Mouse (Mus musculus): ENCODE measurements at regions not wholly inside any gene's neighbourhood (a gene's known extent, or its start where the extent isn't known, plus 50 kb on each side); places are given as distances from the start of the nearest gene placed in this dataset.

DNA sequence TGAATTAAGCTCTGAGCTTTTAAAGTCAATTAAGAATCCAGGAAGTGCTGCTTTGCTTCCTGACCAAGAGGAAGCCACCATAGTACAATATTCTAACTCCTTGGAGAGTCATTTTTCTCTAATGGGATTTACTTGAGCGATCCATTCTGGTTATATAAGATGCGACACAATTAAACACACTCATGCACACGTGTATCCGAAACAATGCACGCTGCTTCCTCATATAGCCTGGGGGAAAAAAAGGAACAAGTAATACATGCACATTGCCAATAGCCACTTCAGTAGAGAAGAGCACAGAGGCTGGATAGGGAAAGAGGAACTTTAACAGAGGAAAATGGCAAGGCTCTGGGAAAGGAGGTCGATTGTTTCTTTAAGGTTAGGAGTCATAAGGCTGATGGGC lies 511.4 kb upstream of the Itga1 start:
- ATAC-seq (ENCODE audit: insufficient read depth): no peak

DNA sequence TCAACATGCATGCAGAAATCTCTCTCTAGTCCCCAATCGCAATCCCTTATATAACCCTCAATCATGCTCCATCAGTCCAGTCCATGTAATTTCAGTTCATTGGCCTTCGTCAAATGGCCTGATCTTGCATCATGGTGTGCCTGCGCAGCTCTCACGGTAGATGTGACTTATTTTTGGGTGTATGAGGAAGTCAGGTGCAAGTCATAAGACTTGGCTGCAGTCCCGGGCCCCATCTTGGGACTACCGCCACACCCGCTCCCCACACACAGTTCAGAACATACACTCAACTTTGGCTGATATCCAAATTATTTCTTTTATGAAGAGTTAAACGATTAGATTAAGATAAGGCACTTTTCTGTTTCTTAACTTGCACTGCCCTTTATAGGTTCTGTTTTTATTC lies 504.7 kb upstream of the Itga1 start:
- Histone ChIP-seq H3K36me3 (ENCODE audit: insufficient read depth) (no peaks in the 10 kb centered on the region), H3K27ac (ENCODE audit: low read depth) (no peak overlapping the region), H3K9ac (no peak overlapping the region), H3K9me3 (ENCODE audit: low read depth, low read length) (no peaks in the 10 kb centered on the region), H3K27me3 (ENCODE audit: insufficient read depth, low read length) (no peaks in the 10 kb centered on the region), H3K4me2 (no peak overlapping the region), H3K4me1 (ENCODE audit: insufficient read depth) (no peaks in the 10 kb centered on the region), H3K4me3 (ENCODE audit: low read depth, low read length) (no peak overlapping the region)
- ATAC-seq (ENCODE audit: insufficient read depth) (no peak), DNase-seq (no peak)
- TF ChIP-seq CTCF (IDR thresholded peaks at IDR 0.05; ENCODE audit: low read depth): no peak
- WGBS: 76% methylated on average over 8 of the region's 8 CpGs

More for the DNA sequence above, 511.4 kb upstream of the Itga1 start:
- no peak overlapping the region for H3K27ac ChIP-seq (ENCODE audit: low read depth)
- no peaks in the 10 kb centered on the region for H3K9me3 ChIP-seq (ENCODE audit: low read depth, low read length)
- H3K4me3 ChIP-seq (ENCODE audit: low read depth, low read length): no peak overlapping the region
- no peaks in the 10 kb centered on the region for H3K36me3 ChIP-seq (ENCODE audit: insufficient read depth)
- no peak overlapping the region for H3K9ac ChIP-seq
- 84% methylated on average over 6 of the region's 6 CpGs for WGBS
- DNase-seq: no peak
- no peaks in the 10 kb centered on the region for H3K27me3 ChIP-seq (ENCODE audit: insufficient read depth, low read length)
- H3K4me1 ChIP-seq (ENCODE audit: insufficient read depth): no peaks in the 10 kb centered on the region
- H3K4me2 ChIP-seq: no peak overlapping the region
- TF ChIP-seq CTCF (IDR thresholded peaks at IDR 0.05; ENCODE audit: low read depth): no peak

DNA sequence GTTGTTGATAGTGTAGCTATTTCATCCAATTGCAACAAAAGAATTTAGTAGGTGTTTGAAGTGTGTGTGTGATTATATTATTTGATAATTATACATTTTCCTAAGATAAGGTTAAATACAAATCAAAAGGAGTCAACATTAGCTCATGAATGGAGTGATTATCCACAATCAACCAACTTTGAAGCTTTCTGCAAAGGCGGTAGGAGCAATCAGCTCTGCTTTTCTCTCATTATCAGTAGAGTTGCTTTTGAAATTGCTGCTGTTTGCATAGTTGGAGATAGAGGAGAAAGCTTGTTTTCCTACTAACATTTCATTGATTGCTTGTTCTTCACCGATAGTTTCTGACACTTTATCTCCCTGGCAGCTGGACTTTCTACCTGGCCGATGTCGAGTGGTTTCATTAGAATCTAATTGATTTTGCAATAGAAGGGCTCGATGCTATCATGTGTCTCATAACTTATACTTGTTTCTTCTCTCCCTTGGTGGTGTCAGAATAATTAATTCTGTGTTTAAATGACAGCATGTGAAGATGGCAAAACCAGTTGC lies 493.4 kb upstream of the Itga1 start:
- H3K9ac ChIP-seq: no peak overlapping the region
- no peaks in the 10 kb centered on the region for H3K9me3 ChIP-seq (ENCODE audit: low read depth, low read length)
- no peak overlapping the region for H3K4me2 ChIP-seq
- no peak overlapping the region for H3K27ac ChIP-seq (ENCODE audit: low read depth)
- no peaks in the 10 kb centered on the region for H3K36me3 ChIP-seq (ENCODE audit: insufficient read depth)
- WGBS: 41% methylated on average over 5 of the region's 5 CpGs
- ATAC-seq (ENCODE audit: insufficient read depth) (no peak), DNase-seq (no peak)
- H3K4me3 ChIP-seq (ENCODE audit: low read depth, low read length): no peak overlapping the region
- no peaks in the 10 kb centered on the region for H3K4me1 ChIP-seq (ENCODE audit: insufficient read depth)
- TF ChIP-seq CTCF (IDR thresholded peaks at IDR 0.05; ENCODE audit: low read depth): no peak
- H3K27me3 ChIP-seq (ENCODE audit: insufficient read depth, low read length): no peaks in the 10 kb centered on the region

DNA sequence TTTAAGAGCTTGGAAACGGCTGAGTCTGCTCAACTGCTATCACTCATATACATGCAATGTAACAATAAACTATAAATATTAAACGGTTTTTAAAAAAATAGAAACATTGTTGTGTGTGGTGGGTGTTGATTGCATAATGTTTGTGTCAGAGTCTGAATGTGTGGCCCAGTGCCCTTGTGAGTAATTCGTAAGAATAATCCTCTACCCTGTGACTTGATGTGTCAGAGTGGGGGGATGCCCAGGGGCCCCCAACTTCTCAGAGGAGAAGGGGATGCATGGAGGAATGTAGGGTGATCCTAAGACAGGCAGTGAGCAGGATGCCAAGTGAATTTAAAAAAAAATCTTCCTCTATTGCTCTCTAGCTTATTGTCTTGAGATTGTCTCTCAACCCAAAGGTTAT lies 474.2 kb upstream of the Itga1 start:
- no peak for TF ChIP-seq CTCF (IDR thresholded peaks at IDR 0.05; ENCODE audit: low read depth)
- Histone ChIP-seq H3K9me3 (ENCODE audit: low read depth, low read length) (no peaks in the 10 kb centered on the region), H3K36me3 (ENCODE audit: insufficient read depth) (no peaks in the 10 kb centered on the region), H3K4me1 (ENCODE audit: insufficient read depth) (no peaks in the 10 kb centered on the region), H3K27ac (ENCODE audit: low read depth) (no peak overlapping the region), H3K4me2 (no peak overlapping the region), H3K9ac (no peak overlapping the region), H3K4me3 (ENCODE audit: low read depth, low read length) (no peak overlapping the region), H3K27me3 (ENCODE audit: insufficient read depth, low read length) (no peaks in the 10 kb centered on the region)
- ATAC-seq (ENCODE audit: insufficient read depth) (no peak), DNase-seq (no peak)
- WGBS: 71% methylated on average over 3 of the region's 3 CpGs

DNA sequence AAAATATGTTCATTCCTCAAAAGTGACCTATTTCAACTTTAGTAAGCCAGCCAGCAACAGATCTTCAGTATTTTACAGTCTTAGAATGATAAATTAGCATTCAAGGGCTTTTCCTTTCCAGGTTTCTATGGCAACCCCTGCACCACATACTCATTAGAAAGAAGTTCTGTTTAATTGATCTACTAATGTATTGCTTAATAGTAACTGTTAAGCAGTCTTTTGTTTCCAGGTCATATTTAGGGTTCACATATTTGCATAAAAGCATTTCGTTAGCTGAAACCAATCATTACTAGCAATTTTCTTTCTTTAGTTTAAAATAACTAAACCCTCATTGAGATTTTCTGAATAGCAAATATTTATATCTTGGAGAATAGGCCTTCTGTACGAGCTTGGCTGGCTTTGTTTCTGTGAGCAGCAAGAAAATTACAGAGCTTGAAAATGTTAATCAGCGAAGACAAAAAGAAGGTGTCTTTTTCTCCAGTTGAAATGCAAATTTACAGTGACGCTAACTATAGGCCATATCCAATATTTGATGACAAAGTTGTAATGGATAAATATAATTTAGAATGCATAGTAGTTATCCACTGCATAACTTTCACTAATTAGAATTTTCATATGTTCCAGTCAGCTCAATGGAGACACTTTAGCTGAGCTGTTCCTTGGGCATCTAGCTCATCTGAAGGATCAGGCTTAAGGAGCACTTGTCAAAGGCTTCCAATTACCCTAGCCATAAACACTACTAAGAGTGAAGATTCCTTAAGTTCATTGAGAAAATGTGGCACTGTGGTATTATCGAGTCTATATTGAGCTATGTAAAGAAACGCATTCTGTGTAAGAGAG lies 473.5 kb upstream of the Itga1 start:
- 79% methylated on average over 6 of the region's 6 CpGs for WGBS
- H3K9ac ChIP-seq: no peak overlapping the region

DNA sequence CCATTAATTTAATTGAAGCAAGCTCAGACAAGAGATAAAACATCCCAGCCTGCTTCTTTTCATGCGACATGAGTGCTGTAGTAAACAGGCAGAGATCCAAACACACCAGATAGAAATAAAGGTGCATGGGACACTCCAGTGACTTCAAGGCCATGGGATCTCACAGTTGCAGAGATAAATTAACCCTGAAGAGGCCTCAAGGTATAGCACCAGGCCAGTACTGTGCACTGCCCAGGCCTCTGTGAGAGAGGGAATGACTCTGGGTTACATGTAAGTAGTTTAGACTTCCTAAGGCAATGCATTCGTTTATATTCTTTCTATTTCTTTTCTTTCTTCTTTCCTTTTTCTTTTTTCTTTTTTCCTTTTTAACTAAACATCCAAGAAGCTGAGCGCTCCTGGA lies 439.4 kb upstream of the Itga1 start:
- no peaks in the 10 kb centered on the region for H3K4me1 ChIP-seq (ENCODE audit: insufficient read depth)
- ATAC-seq (ENCODE audit: insufficient read depth) (no peak), DNase-seq (no peak)
- H3K27ac ChIP-seq (ENCODE audit: low read depth): no peak overlapping the region
- no peak for TF ChIP-seq CTCF (IDR thresholded peaks at IDR 0.05; ENCODE audit: low read depth)
- H3K9me3 ChIP-seq (ENCODE audit: low read depth, low read length): no peaks in the 10 kb centered on the region
- no peaks in the 10 kb centered on the region for H3K36me3 ChIP-seq (ENCODE audit: insufficient read depth)
- no peak overlapping the region for H3K9ac ChIP-seq
- H3K27me3 ChIP-seq (ENCODE audit: insufficient read depth, low read length): no peaks in the 10 kb centered on the region
- WGBS: 74% methylated on average over 3 of the region's 3 CpGs
- no peak overlapping the region for H3K4me3 ChIP-seq (ENCODE audit: low read depth, low read length)
- H3K4me2 ChIP-seq: no peak overlapping the region

More for the DNA sequence above, 473.5 kb upstream of the Itga1 start:
- Histone ChIP-seq H3K27ac (ENCODE audit: low read depth) (no peak overlapping the region), H3K9me3 (ENCODE audit: low read depth, low read length) (no peaks in the 10 kb centered on the region), H3K4me3 (ENCODE audit: low read depth, low read length) (no peak overlapping the region), H3K4me2 (no peak overlapping the region), H3K36me3 (ENCODE audit: insufficient read depth) (no peaks in the 10 kb centered on the region), H3K4me1 (ENCODE audit: insufficient read depth) (no peaks in the 10 kb centered on the region), H3K27me3 (ENCODE audit: insufficient read depth, low read length) (no peaks in the 10 kb centered on the region)
- ATAC-seq (ENCODE audit: insufficient read depth) (no peak), DNase-seq (no peak)
- TF ChIP-seq CTCF (IDR thresholded peaks at IDR 0.05; ENCODE audit: low read depth): no peak

DNA sequence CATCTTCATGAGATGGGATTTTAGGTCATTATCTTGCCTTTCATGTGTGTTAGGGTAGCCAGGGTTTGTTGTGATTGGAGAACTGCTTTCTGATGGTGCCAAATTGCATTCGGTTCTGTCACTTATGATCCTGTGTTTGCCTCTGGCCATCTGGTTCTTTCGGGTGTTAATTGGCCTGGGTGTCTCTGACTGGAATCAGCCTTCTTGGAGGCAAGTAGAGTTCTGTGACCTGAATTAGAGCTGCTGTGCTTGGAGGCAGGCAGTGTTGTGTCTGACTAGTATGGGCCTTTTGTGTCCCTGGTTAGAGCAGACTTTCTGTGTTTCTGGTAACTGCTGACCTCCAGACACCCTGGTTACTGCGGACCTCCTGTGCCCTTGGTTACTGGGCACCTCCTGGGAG lies 434.1 kb upstream of the Itga1 start:
- no peak for ATAC-seq (ENCODE audit: insufficient read depth)
- WGBS: 60% methylated on average over 3 of the region's 3 CpGs

More for the DNA sequence above, 434.1 kb upstream of the Itga1 start:
- Histone ChIP-seq H3K9ac (no peak overlapping the region), H3K4me1 (ENCODE audit: insufficient read depth) (no peaks in the 10 kb centered on the region), H3K9me3 (ENCODE audit: low read depth, low read length) (no peaks in the 10 kb centered on the region), H3K4me3 (ENCODE audit: low read depth, low read length) (no peak overlapping the region), H3K36me3 (ENCODE audit: insufficient read depth) (no peaks in the 10 kb centered on the region), H3K27me3 (ENCODE audit: insufficient read depth, low read length) (no peaks in the 10 kb centered on the region), H3K27ac (ENCODE audit: low read depth) (no peak overlapping the region), H3K4me2 (no peak overlapping the region)
- DNase-seq: no peak
- TF ChIP-seq CTCF (IDR thresholded peaks at IDR 0.05; ENCODE audit: low read depth): no peak
